Mouse (Mus musculus): ENCODE data around the gene Igf1r.

DNA sequence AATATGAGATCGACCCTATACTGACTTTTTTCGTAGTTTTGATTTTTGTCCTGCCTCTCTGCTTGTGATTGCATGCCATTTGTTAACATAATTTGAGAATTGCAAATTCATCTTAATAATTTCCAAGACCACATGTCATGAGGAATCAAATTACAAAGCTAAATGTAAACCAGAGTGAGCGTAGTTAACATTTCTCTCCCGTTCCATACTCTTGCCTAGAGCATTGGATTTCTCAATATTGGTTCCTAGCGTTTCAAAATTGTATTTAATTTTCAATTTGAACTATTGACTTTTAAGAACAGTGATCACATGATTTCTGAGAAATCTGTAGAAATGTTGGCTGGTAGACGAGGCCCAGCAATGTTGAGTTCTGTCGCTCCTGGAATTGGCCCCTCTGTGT, 30.8 kb downstream of the Igf1r start:
- no peak for TF ChIP-seq CTCF (IDR thresholded peaks at IDR 0.05; ENCODE audit: insufficient read depth, low read length)
- TF ChIP-seq POLR2A (IDR thresholded peaks at IDR 0.05; ENCODE audit: borderline replicate concordance, extremely low read depth, low read depth, low read length), result no peak

All from lung, adult 2 months (tissue).